Mouse (Mus musculus): ENCODE data around the gene Lamp3. TPM values are rescaled to one million over a fixed set of nuclear protein-coding genes. Genes with fewer than 3 reads are reported as not detected.
"Not testable (repeated sequence)": the region's sequence is repeated elsewhere in the genome, so short reads cannot be mapped to it uniquely, and the experiment has no call there.

The Lamp3 gene
- polyA plus RNA-seq (2014; fragmentation: Nextera tagmentation; extraction: Ambion mirVana), result 0.06 and 0.09 TPM in 2 replicates

DNA sequence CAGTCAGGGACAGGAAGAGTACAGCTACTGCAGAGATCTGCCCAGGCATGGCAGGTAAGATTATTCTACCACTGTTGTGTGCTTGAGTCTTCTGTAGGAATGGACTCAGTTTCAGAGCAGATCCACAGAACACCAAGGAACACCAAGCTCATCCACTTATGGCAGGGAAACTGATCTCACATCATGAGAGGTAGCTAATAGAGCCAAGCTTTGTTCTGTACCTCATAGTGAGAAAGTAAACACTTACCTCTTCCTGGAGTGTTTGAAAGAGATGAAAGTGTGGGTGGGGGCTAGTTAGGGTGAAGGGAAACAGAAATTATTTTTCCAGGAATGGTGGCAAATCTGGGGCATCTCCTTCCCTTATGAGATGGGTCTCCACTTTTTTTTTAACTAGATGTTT, at the start of gene Lamp3:
TSS of gene Lamp3 (minus strand) at position 160 of the 400 bp plus-strand sequence.
- no peak for ATAC-seq (replicated peaks; ENCODE audit: insufficient number of reproducible peaks, low FRiP score, low TSS enrichment)
- no peaks in the 10 kb centered on the region for H3K9me3 ChIP-seq (replicated peaks; ENCODE audit: control insufficient read depth, low read length)
- no peaks in the 10 kb centered on the region for H3K36me3 ChIP-seq (ENCODE audit: control insufficient read depth, insufficient read depth, low read length)
- H3K4me2 ChIP-seq, result no peak within 1 kb of the TSS
- H3K27me3 ChIP-seq (ENCODE audit: control insufficient read depth, insufficient read depth, low read length), result no peaks in the 10 kb centered on the region
- no peaks in the 10 kb centered on the region for H3K4me1 ChIP-seq (ENCODE audit: control insufficient read depth, insufficient read depth, low read length)
- H3K9ac ChIP-seq (ENCODE audit: low read depth, low read length), result no peak within 1 kb of the TSS
- no peak within 1 kb of the TSS for H3K27ac ChIP-seq (ENCODE audit: low read depth, low read length)
- H3K4me3 ChIP-seq (ENCODE audit: low read depth, low read length), result no peak within 1 kb of the TSS

- Histone ChIP-seq H3K36me3 (ENCODE audit: control insufficient read depth, insufficient read depth, low read length) (no peaks in the 10 kb centered on the region), H3K4me3 (ENCODE audit: low read depth, low read length) (no peak overlapping the region), H3K9ac (ENCODE audit: low read depth, low read length) (no peak overlapping the region), H3K4me2 (no peak overlapping the region), H3K9me3 (replicated peaks; ENCODE audit: control insufficient read depth, low read length) (no peaks in the 10 kb centered on the region), H3K27me3 (ENCODE audit: control insufficient read depth, insufficient read depth, low read length) (no peaks in the 10 kb centered on the region), H3K4me1 (ENCODE audit: control insufficient read depth, insufficient read depth, low read length) (no peaks in the 10 kb centered on the region), H3K27ac (ENCODE audit: low read depth, low read length) (no peak overlapping the region)
- ATAC-seq (replicated peaks; ENCODE audit: insufficient number of reproducible peaks, low FRiP score, low TSS enrichment), result no peak
- WGBS (ENCODE audit: insufficient replicate concordance), result 70% methylated on average over 1 of the region's 1 CpGs
These were observed 26.7 kb upstream of the Lamp3 start for GRCm38 (mm10) chr16:19732896-19733295.

GRCm38 (mm10) chr16:19724139-19724538, 18.0 kb upstream of the Lamp3 start:
- H3K9me3 ChIP-seq (replicated peaks; ENCODE audit: control insufficient read depth, low read length); ATAC-seq (replicated peaks; ENCODE audit: insufficient number of reproducible peaks, low FRiP score, low TSS enrichment); H3K9ac ChIP-seq (ENCODE audit: low read depth, low read length); H3K36me3 ChIP-seq (ENCODE audit: control insufficient read depth, insufficient read depth, low read length); H3K4me2 ChIP-seq; H3K4me1 ChIP-seq (ENCODE audit: control insufficient read depth, insufficient read depth, low read length); H3K27ac ChIP-seq (ENCODE audit: low read depth, low read length); H3K4me3 ChIP-seq (ENCODE audit: low read depth, low read length); H3K27me3 ChIP-seq (ENCODE audit: control insufficient read depth, insufficient read depth, low read length): not testable (repeated sequence)
- WGBS (ENCODE audit: insufficient replicate concordance), result 38% methylated on average over 2 of the region's 2 CpGs

DNA sequence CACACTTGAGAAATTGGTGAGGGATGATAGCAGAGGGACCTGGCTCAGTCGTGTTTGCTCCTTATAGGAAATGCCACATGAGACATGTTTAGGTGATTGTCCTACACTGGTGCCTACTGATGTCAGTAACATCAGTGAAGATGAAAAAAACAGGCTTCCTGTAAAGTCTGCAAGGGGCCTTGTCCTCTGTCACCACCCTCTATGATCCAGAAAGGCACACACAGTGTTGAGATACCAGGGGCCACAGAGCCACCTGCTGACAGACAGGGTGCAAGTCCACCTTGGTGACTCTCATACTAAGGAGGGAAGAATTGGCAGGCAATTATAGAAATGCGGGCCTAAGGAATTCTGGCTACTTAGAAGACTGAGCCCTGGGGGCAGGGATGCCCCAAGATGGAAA, 14.8 kb upstream of the Lamp3 start:
- ATAC-seq (replicated peaks; ENCODE audit: insufficient number of reproducible peaks, low FRiP score, low TSS enrichment), result no peak
- H3K4me2 ChIP-seq, result no peak overlapping the region
- no peak overlapping the region for H3K4me3 ChIP-seq (ENCODE audit: low read depth, low read length)
- H3K4me1 ChIP-seq (ENCODE audit: control insufficient read depth, insufficient read depth, low read length), result no peaks in the 10 kb centered on the region
- WGBS (ENCODE audit: insufficient replicate concordance), result 26% methylated on average over 2 of the region's 2 CpGs
- H3K27me3 ChIP-seq (ENCODE audit: control insufficient read depth, insufficient read depth, low read length), result no peaks in the 10 kb centered on the region
- H3K27ac ChIP-seq (ENCODE audit: low read depth, low read length), result no peak overlapping the region
- H3K9ac ChIP-seq (ENCODE audit: low read depth, low read length), result no peak overlapping the region
- H3K36me3 ChIP-seq (ENCODE audit: control insufficient read depth, insufficient read depth, low read length), result no peaks in the 10 kb centered on the region
- H3K9me3 ChIP-seq (replicated peaks; ENCODE audit: control insufficient read depth, low read length), result no peaks in the 10 kb centered on the region

- Histone ChIP-seq H3K27me3 (ENCODE audit: control insufficient read depth, insufficient read depth, low read length) (no peaks in the 10 kb centered on the region), H3K9me3 (replicated peaks; ENCODE audit: control insufficient read depth, low read length) (no peaks in the 10 kb centered on the region), H3K4me3 (ENCODE audit: low read depth, low read length) (no peak overlapping the region), H3K27ac (ENCODE audit: low read depth, low read length) (no peak overlapping the region), H3K4me1 (ENCODE audit: control insufficient read depth, insufficient read depth, low read length) (no peaks in the 10 kb centered on the region), H3K4me2 (no peak overlapping the region), H3K9ac (ENCODE audit: low read depth, low read length) (no peak overlapping the region), H3K36me3 (ENCODE audit: control insufficient read depth, insufficient read depth, low read length) (no peaks in the 10 kb centered on the region)
- no peak for ATAC-seq (replicated peaks; ENCODE audit: insufficient number of reproducible peaks, low FRiP score, low TSS enrichment)
- 75% methylated on average over 1 of the region's 1 CpGs for WGBS (ENCODE audit: insufficient replicate concordance)
These were observed 1.2 kb upstream of the Lamp3 start for GRCm38 (mm10) chr16:19707381-19707780.

GRCm38 (mm10) chr16:19699207-19699606, 7.0 kb downstream of the Lamp3 start:
- H3K4me1 ChIP-seq (ENCODE audit: control insufficient read depth, insufficient read depth, low read length), result no peaks in the 10 kb centered on the region
- ATAC-seq (replicated peaks; ENCODE audit: insufficient number of reproducible peaks, low FRiP score, low TSS enrichment), result no peak
- no peak overlapping the region for H3K9ac ChIP-seq (ENCODE audit: low read depth, low read length)
- H3K4me2 ChIP-seq, result no peak overlapping the region
- H3K27ac ChIP-seq (ENCODE audit: low read depth, low read length), result no peak overlapping the region
- no peaks in the 10 kb centered on the region for H3K36me3 ChIP-seq (ENCODE audit: control insufficient read depth, insufficient read depth, low read length)
- H3K27me3 ChIP-seq (ENCODE audit: control insufficient read depth, insufficient read depth, low read length), result no peaks in the 10 kb centered on the region
- H3K4me3 ChIP-seq (ENCODE audit: low read depth, low read length), result no peak overlapping the region
- no peaks in the 10 kb centered on the region for H3K9me3 ChIP-seq (replicated peaks; ENCODE audit: control insufficient read depth, low read length)

GRCm38 (mm10) chr16:19670768-19671357, 35.3 kb downstream of the Lamp3 start:
- H3K4me2 ChIP-seq, result no peak overlapping the region

GRCm38 (mm10) chr16:19666312-19666711, 39.9 kb downstream of the Lamp3 start:
- WGBS (ENCODE audit: insufficient replicate concordance), result 36% methylated on average over 1 of the region's 1 CpGs
- Histone ChIP-seq H3K4me2 (no peak overlapping the region), H3K36me3 (ENCODE audit: control insufficient read depth, insufficient read depth, low read length) (no peaks in the 10 kb centered on the region), H3K27ac (ENCODE audit: low read depth, low read length) (no peak overlapping the region), H3K4me3 (ENCODE audit: low read depth, low read length) (no peak overlapping the region), H3K9ac (ENCODE audit: low read depth, low read length) (no peak overlapping the region), H3K9me3 (replicated peaks; ENCODE audit: control insufficient read depth, low read length) (no peaks in the 10 kb centered on the region), H3K27me3 (ENCODE audit: control insufficient read depth, insufficient read depth, low read length) (no peaks in the 10 kb centered on the region), H3K4me1 (ENCODE audit: control insufficient read depth, insufficient read depth, low read length) (no peaks in the 10 kb centered on the region)
- ATAC-seq (replicated peaks; ENCODE audit: insufficient number of reproducible peaks, low FRiP score, low TSS enrichment), result no peak

More at GRCm38 (mm10) chr16:19670768-19671357, 35.3 kb downstream of the Lamp3 start:
- Histone ChIP-seq H3K9me3 (replicated peaks; ENCODE audit: control insufficient read depth, low read length) (no peaks in the 10 kb centered on the region), H3K9ac (ENCODE audit: low read depth, low read length) (no peak overlapping the region), H3K27me3 (ENCODE audit: control insufficient read depth, insufficient read depth, low read length) (no peaks in the 10 kb centered on the region), H3K27ac (ENCODE audit: low read depth, low read length) (no peak overlapping the region), H3K4me3 (ENCODE audit: low read depth, low read length) (no peak overlapping the region), H3K4me1 (ENCODE audit: control insufficient read depth, insufficient read depth, low read length) (no peaks in the 10 kb centered on the region), H3K36me3 (ENCODE audit: control insufficient read depth, insufficient read depth, low read length) (no peaks in the 10 kb centered on the region)
- no peak for ATAC-seq (replicated peaks; ENCODE audit: insufficient number of reproducible peaks, low FRiP score, low TSS enrichment)
- WGBS (ENCODE audit: insufficient replicate concordance), result 79% methylated on average over 2 of the region's 2 CpGs

DNA sequence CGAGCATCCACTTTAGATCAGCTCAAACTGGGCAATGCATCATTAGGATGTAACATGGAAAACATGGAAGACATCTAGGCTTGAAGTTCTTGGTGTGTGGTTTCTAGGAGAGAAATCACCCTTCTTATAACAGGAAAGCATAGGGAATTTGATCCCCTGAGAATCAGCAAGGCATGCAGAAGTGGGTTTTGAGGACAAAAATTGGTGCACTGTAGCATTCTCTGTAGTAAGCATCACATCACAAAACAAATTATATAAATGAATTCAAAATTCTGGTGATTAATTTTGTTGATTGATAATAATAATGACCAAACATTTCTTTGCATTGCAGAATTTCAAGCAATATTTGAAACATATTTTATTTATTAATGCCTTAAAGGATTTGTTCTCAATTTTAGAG, 76.4 kb downstream of the Lamp3 start, which contains the start of gene Olfr171:
TSS of gene Olfr171 (minus strand) at position 101 of the 400 bp plus-strand sequence.
- Histone ChIP-seq H3K4me1 (ENCODE audit: control insufficient read depth, insufficient read depth, low read length) (no peaks in the 10 kb centered on the region), H3K27me3 (ENCODE audit: control insufficient read depth, insufficient read depth, low read length) (no peaks in the 10 kb centered on the region), H3K27ac (ENCODE audit: low read depth, low read length) (no peak within 1 kb of the TSS), H3K9ac (ENCODE audit: low read depth, low read length) (no peak within 1 kb of the TSS), H3K9me3 (replicated peaks; ENCODE audit: control insufficient read depth, low read length) (no peaks in the 10 kb centered on the region), H3K36me3 (ENCODE audit: control insufficient read depth, insufficient read depth, low read length) (no peaks in the 10 kb centered on the region), H3K4me3 (ENCODE audit: low read depth, low read length) (no peak within 1 kb of the TSS), H3K4me2 (no peak within 1 kb of the TSS)
- ATAC-seq (replicated peaks; ENCODE audit: insufficient number of reproducible peaks, low FRiP score, low TSS enrichment), result no peak
- WGBS (ENCODE audit: insufficient replicate concordance), result 72% methylated on average over 1 of the region's 1 CpGs
